Mouse (Mus musculus) midbrain, embryonic 11.5 days (tissue): ENCODE measurements around the gene Meaf6. TPM values are rescaled to one million over a fixed set of nuclear protein-coding genes. Genes with fewer than 3 reads are reported as not detected.
A peak's percentile ranks its signal among the peaks of the same experiment; 100 is the strongest.

Experiments used
- ATAC-seq: fragments of 200-750 bp; cut with Nextera tagmentation; 2 replicates; pipeline ENCODE4 v1.8.0; 2017; ENCODE audit warnings: moderate TSS enrichment, moderate library complexity; ENCODE audit not compliant: low FRiP score
- DNase-seq: peaks from one replicate; pipeline ENCODE4 v3.0.0; 2015; ENCODE audit warnings: low spot score; ENCODE audit errors: missing footprints
- H3K27ac ChIP-seq: fragments of 300-500 bp; sonication (generic); 2 replicates; pipeline ENCODE4 v1.5.1; 2014; ENCODE audit warnings: low read depth, low read length
- H3K27me3 ChIP-seq: fragments of 300-500 bp; sonication (generic); 2 replicates; pipeline ENCODE4 v1.6.1; 2014; ENCODE audit warnings: mild to moderate bottlenecking, low read length, moderate library complexity, mixed read lengths; ENCODE audit not compliant: control insufficient read depth, insufficient read depth
- H3K36me3 ChIP-seq: fragments of 300-500 bp; sonication (generic); 2 replicates; pipeline ENCODE4 v1.6.1; 2014; ENCODE audit warnings: mild to moderate bottlenecking, low read length, moderate library complexity, mixed read lengths; ENCODE audit not compliant: control insufficient read depth, insufficient read depth
- H3K4me1 ChIP-seq: fragments of 300-500 bp; sonication (generic); 2 replicates; pipeline ENCODE4 v1.6.1; 2014; ENCODE audit warnings: low read length; ENCODE audit not compliant: control insufficient read depth, insufficient read depth
- H3K4me2 ChIP-seq: fragments of 300-500 bp; sonication (generic); 2 replicates; pipeline ENCODE4 v1.6.1; 2014; ENCODE audit warnings: mild to moderate bottlenecking, moderate library complexity
- H3K4me3 ChIP-seq: fragments of 300-500 bp; sonication (generic); 2 replicates; pipeline ENCODE4 v1.5.1; 2014; ENCODE audit warnings: low read depth, low read length
- H3K9ac ChIP-seq: fragments of 300-500 bp; sonication (generic); 2 replicates; pipeline ENCODE4 v1.6.1; 2014; ENCODE audit warnings: low read length
- H3K9me3 ChIP-seq: fragments of 300-500 bp; sonication (generic); 2 replicates; pipeline ENCODE4 v1.6.1; 2016; ENCODE audit warnings: low read length; ENCODE audit not compliant: control insufficient read depth
- WGBS: fragments of 180-500 bp; shearing (Covaris S2); extraction: QIAGEN DNeasy Blood & Tissue Kit; methylation state at CpG from one replicate; pipeline ENCODE4 v1.1.7; 2014; 5-methylcytosine and 5-hydroxymethylcytosine counted together
- polyA plus RNA-seq: library from polyadenylated mRNA; unstranded; fragments of >200 nt; fragmentation: Nextera tagmentation; extraction: Ambion mirVana; gene quantifications from 2 replicates; pipeline ENCODE4 v1.2.1, GENCODE M21; 2014

Gene Meaf6
- polyA plus RNA-seq, 1 experiment from 2014 or later, result 128 TPM

- Histone ChIP-seq H3K9ac (no peak overlapping the region), H3K27ac (no peak overlapping the region), H3K4me3 (no peak overlapping the region), H3K9me3 (no peaks in the 10 kb centered on the region; the same call in 1 of the 2 replicates), H3K4me2 (no peak overlapping the region), H3K36me3 (no peaks in the 10 kb centered on the region), H3K27me3 (0 out of 2 replicates have a peak, but pooled peaks cover 2% of the 10 kb centered on the region), H3K4me1 (no peaks in the 10 kb centered on the region)
- WGBS, result 19% methylated on average over 7 of the region's 7 CpGs
- no peak for DNase-seq
- ATAC-seq, result no peak
Observed at GRCm38 (mm10) chr4:125144627-125145026, 59.7 kb downstream of the Meaf6 start.

GRCm38 (mm10) chr4:125145213-125145612 is 60.3 kb downstream of the Meaf6 start:
- DNase-seq, result no peak
- 42% methylated on average over 10 of the region's 10 CpGs for WGBS

GRCm38 (mm10) chr4:125147970-125148369 is 63.0 kb downstream of the Meaf6 start:
- ATAC-seq (no peak), DNase-seq (no peak)
- Histone ChIP-seq H3K4me3 (no peak overlapping the region), H3K9me3 (no peaks in the 10 kb centered on the region; the same call in 1 of the 2 replicates), H3K27ac (no peak overlapping the region), H3K9ac (no peak overlapping the region), H3K36me3 (no peaks in the 10 kb centered on the region), H3K4me2 (no peak overlapping the region), H3K27me3 (0 out of 2 replicates have a peak, but pooled peaks cover 2% of the 10 kb centered on the region), H3K4me1 (no peaks in the 10 kb centered on the region)
- 94% methylated on average over 4 of the region's 4 CpGs for WGBS

More at GRCm38 (mm10) chr4:125145213-125145612, 60.3 kb downstream of the Meaf6 start:
- no peak overlapping the region for H3K4me3 ChIP-seq
- no peak overlapping the region for H3K9ac ChIP-seq
- 0 out of 2 replicates have a peak, but pooled peaks cover 2% of the 10 kb centered on the region for H3K27me3 ChIP-seq
- no peak for ATAC-seq
- H3K4me1 ChIP-seq, result no peaks in the 10 kb centered on the region
- no peak overlapping the region for H3K4me2 ChIP-seq
- H3K9me3 ChIP-seq, result no peaks in the 10 kb centered on the region; the same call in 1 of the 2 replicates
- no peak overlapping the region for H3K27ac ChIP-seq
- H3K36me3 ChIP-seq, result no peaks in the 10 kb centered on the region

GRCm38 (mm10) chr4:125149460-125149859 is 64.5 kb downstream of the Meaf6 start:
- ATAC-seq, result no peak

GRCm38 (mm10) chr4:125152469-125152868 is 67.5 kb downstream of the Meaf6 start:
- H3K9ac ChIP-seq, result no peak overlapping the region
- no peaks in the 10 kb centered on the region for H3K27me3 ChIP-seq
- no peak for ATAC-seq
- H3K36me3 ChIP-seq, result no peaks in the 10 kb centered on the region
- WGBS, result 86% methylated on average over 6 of the region's 6 CpGs
- H3K4me3 ChIP-seq, result no peak overlapping the region
- no peak for DNase-seq
- H3K4me2 ChIP-seq, result no peak overlapping the region
- no peak overlapping the region for H3K27ac ChIP-seq
- no peaks in the 10 kb centered on the region; the same call in 1 of the 2 replicates for H3K9me3 ChIP-seq
- no peaks in the 10 kb centered on the region for H3K4me1 ChIP-seq

More at GRCm38 (mm10) chr4:125149460-125149859, 64.5 kb downstream of the Meaf6 start:
- no peak for DNase-seq
- Histone ChIP-seq H3K36me3 (no peaks in the 10 kb centered on the region), H3K9me3 (no peaks in the 10 kb centered on the region; the same call in 1 of the 2 replicates), H3K4me1 (no peaks in the 10 kb centered on the region), H3K4me3 (no peak overlapping the region), H3K27ac (no peak overlapping the region), H3K9ac (no peak overlapping the region), H3K4me2 (no peak overlapping the region), H3K27me3 (0 out of 2 replicates have a peak, but pooled peaks cover 2% of the 10 kb centered on the region)
- WGBS, result 52% methylated on average over 5 of the region's 5 CpGs

GRCm38 (mm10) chr4:125153659-125154241 is 68.8 kb downstream of the Meaf6 start:
- no peaks in the 10 kb centered on the region for H3K4me1 ChIP-seq
- no peak overlapping the region for H3K4me3 ChIP-seq
- no peak overlapping the region for H3K27ac ChIP-seq
- no peaks in the 10 kb centered on the region for H3K27me3 ChIP-seq
- H3K9me3 ChIP-seq, result no peaks in the 10 kb centered on the region
- ATAC-seq (peak; percentile 54; the same call in 1 of the 2 replicates), DNase-seq (no peak)
- H3K9ac ChIP-seq, result no peak overlapping the region
- WGBS, result 65% methylated on average over 4 of the region's 4 CpGs
- H3K4me2 ChIP-seq, result no peak overlapping the region
- no peaks in the 10 kb centered on the region for H3K36me3 ChIP-seq

GRCm38 (mm10) chr4:125155646-125156045 is 70.7 kb downstream of the Meaf6 start:
- H3K4me3 ChIP-seq, result no peak overlapping the region
- 91% methylated on average over 5 of the region's 5 CpGs for WGBS
- H3K4me1 ChIP-seq, result peaks cover 3% of the 10 kb centered on the region; the same call in 1 of the 2 replicates
- H3K9ac ChIP-seq, result no peak overlapping the region
- no peaks in the 10 kb centered on the region; the same call in 1 of the 2 replicates for H3K27me3 ChIP-seq
- H3K27ac ChIP-seq, result no peak overlapping the region
- no peak overlapping the region for H3K4me2 ChIP-seq
- ATAC-seq (no peak), DNase-seq (peak; percentile 23)
- H3K36me3 ChIP-seq, result no peaks in the 10 kb centered on the region
- H3K9me3 ChIP-seq, result no peaks in the 10 kb centered on the region

- H3K9ac ChIP-seq, result no peak overlapping the region
- no peaks in the 10 kb centered on the region for H3K9me3 ChIP-seq
- H3K27ac ChIP-seq, result no peak overlapping the region
- peaks cover 3% of the 10 kb centered on the region; the same call in 1 of the 2 replicates for H3K4me1 ChIP-seq
- H3K36me3 ChIP-seq, result no peaks in the 10 kb centered on the region
- WGBS, result 89% methylated on average over 3 of the region's 3 CpGs
- H3K27me3 ChIP-seq, result no peaks in the 10 kb centered on the region; the same call in 1 of the 2 replicates
- DNase-seq, result no peak
- ATAC-seq, result no peak
- H3K4me3 ChIP-seq, result no peak overlapping the region
- no peak overlapping the region for H3K4me2 ChIP-seq
Observed at GRCm38 (mm10) chr4:125157322-125157721, 72.4 kb downstream of the Meaf6 start.

GRCm38 (mm10) chr4:125158081-125158480 is 73.1 kb downstream of the Meaf6 start:
- H3K36me3 ChIP-seq, result no peaks in the 10 kb centered on the region
- 84% methylated on average over 2 of the region's 2 CpGs for WGBS
- H3K9ac ChIP-seq, result no peak overlapping the region
- H3K4me1 ChIP-seq, result peaks cover 3% of the 10 kb centered on the region; the same call in 1 of the 2 replicates
- no peak overlapping the region for H3K27ac ChIP-seq
- ATAC-seq (no peak), DNase-seq (peak; percentile 56)
- H3K9me3 ChIP-seq, result no peaks in the 10 kb centered on the region
- no peaks in the 10 kb centered on the region; the same call in 1 of the 2 replicates for H3K27me3 ChIP-seq
- no peak overlapping the region for H3K4me2 ChIP-seq
- no peak overlapping the region for H3K4me3 ChIP-seq
